Mouse (Mus musculus) thymus, adult 2 months (tissue): ENCODE results near the gene Rab40b. TPM values are rescaled to one million over a fixed set of nuclear protein-coding genes. Genes with fewer than 3 reads are reported as not detected.

ENCODE experiments used
- DNase-seq: peaks from one replicate; pipeline ENCODE4 v3.0.0; 2021
- H3K27ac ChIP-seq: fragments of 200-500 bp; 2 replicates; pipeline ENCODE4 v1.5.1; 2012; ENCODE audit warnings: low read length, control low read depth; ENCODE audit not compliant: control insufficient read depth, insufficient read depth
- H3K27me3 ChIP-seq: fragments of 200-500 bp; 2 replicates; pipeline ENCODE4 v1.6.1; 2012; ENCODE audit warnings: mild to moderate bottlenecking, low read length, moderate library complexity, mixed read lengths; ENCODE audit not compliant: control insufficient read depth, insufficient read depth
- H3K36me3 ChIP-seq: fragments of 200-500 bp; 2 replicates; pipeline ENCODE4 v1.6.1; 2012; ENCODE audit warnings: mild to moderate bottlenecking, low read length, moderate library complexity; ENCODE audit not compliant: control insufficient read depth, insufficient read depth
- H3K4me1 ChIP-seq: fragments of 200-500 bp; replicated peaks from 2 replicates; pipeline ENCODE4 v1.6.1; 2012; ENCODE audit warnings: low read length; ENCODE audit not compliant: control insufficient read depth, insufficient read depth
- H3K4me3 ChIP-seq: fragments of 200-500 bp; 2 replicates; pipeline ENCODE4 v1.5.1; 2012; ENCODE audit warnings: mild to moderate bottlenecking, low read length, control low read depth, moderate library complexity; ENCODE audit not compliant: control insufficient read depth, insufficient read depth
- CTCF ChIP-seq: fragments of 200-500 bp; IDR thresholded peaks from 2 replicates; pipeline ENCODE4 v1.5.1; 2012; ENCODE audit warnings: mild to moderate bottlenecking, control low read depth, low read length, moderate library complexity, borderline replicate concordance; ENCODE audit not compliant: control insufficient read depth, poor library complexity, insufficient read depth; ENCODE audit errors: extremely low read depth
- POLR2A ChIP-seq: fragments of 200-500 bp; IDR thresholded peaks from 2 replicates; pipeline ENCODE4 v1.6.1; 2012; ENCODE audit warnings: mild to moderate bottlenecking, low read length, control low read depth, moderate library complexity; ENCODE audit not compliant: control insufficient read depth, poor library complexity, insufficient read depth; ENCODE audit errors: extremely low read depth
- WGBS: fragments of 180-500 bp; shearing (Covaris S2); methylation state at CpG from one replicate; pipeline ENCODE4 v1.1.7; 2018; 5-methylcytosine and 5-hydroxymethylcytosine counted together
- polyA plus RNA-seq: library from polyadenylated mRNA; depleted of rRNA; stranded (reverse); fragments of >200 nt; gene quantifications from 2 replicates; pipeline ENCODE4 v1.2.3, GENCODE M21; 2012

Rab40b gene
- polyA plus RNA-seq, 1 experiment, result 0.57 TPM

DNA sequence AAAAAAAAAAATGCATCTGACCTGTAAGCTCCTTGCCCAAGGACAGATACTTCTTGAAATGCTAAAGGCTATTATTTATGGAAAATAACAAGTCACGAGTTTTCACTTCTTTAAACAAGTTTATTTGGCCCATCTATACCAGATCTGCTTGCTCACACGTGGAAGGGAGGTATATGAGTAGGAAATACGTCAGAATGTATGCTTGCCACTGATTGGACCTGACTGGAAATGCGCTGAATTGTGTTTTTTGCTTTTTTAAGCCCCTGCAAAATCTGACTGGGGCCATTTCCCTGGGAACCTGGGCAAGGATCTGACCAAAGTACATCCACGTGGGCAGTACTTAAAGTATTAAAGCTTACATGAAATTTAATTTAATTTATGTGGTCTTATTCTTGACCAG, 32.3 kb upstream of the Rab40b start:
- Histone ChIP-seq H3K4me1 (peaks cover 9% of the 10 kb centered on the region), H3K4me3 (no peak overlapping the region), H3K27ac (no peak overlapping the region), H3K36me3 (no peaks in the 10 kb centered on the region), H3K27me3 (no peaks in the 10 kb centered on the region)
- WGBS, result 71% methylated on average over 5 of the region's 5 CpGs
- no peak for DNase-seq
- TF ChIP-seq CTCF (no peak), POLR2A (no peak)

DNA sequence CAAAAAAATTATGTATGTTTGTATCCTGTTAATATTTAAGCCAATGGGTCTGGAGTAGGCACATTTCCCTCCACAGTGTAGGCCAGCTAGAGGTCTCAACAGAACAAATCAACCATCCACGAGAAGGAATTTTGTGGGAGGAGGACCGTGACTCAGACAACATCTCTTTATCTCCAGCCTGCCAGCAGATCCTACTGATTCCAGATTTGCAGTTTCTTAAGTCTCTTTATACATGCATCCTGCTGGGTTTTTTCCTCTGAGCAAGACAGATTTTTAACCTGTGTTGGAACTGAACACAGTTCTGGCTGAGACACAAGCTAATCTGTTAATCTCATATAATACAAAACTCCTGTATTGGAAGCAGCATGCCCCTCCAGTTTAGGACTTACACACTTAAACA, 30.9 kb upstream of the Rab40b start:
- Histone ChIP-seq H3K27ac (no peak overlapping the region), H3K4me1 (peaks cover 9% of the 10 kb centered on the region), H3K36me3 (no peaks in the 10 kb centered on the region), H3K27me3 (no peaks in the 10 kb centered on the region), H3K4me3 (no peak overlapping the region)
- DNase-seq, result no peak
- WGBS, result 90% methylated on average over 2 of the region's 2 CpGs
- no peak for TF ChIP-seq CTCF
- no peak for TF ChIP-seq POLR2A

DNA sequence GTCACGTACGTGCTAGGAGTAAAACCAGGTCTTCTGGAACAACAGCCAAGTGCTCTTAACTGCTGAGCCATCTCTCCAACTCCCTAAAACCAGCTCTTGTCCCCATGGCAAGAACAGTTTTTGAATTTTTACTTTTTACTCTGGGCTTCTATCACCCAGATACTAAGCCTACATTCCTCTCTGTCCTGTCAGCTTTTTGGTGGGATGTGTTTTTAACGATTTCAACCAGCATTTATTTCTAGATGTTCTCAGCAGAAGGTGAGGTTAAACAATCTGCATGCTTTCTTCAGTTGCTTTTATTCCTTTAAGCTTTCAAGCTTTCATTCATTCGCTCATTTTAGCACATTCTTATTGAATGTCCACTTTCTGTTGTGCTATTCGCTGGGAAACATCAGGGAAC, 29.9 kb upstream of the Rab40b start:
- Histone ChIP-seq H3K4me1 (peaks cover 9% of the 10 kb centered on the region), H3K27me3 (no peaks in the 10 kb centered on the region), H3K36me3 (no peaks in the 10 kb centered on the region), H3K4me3 (no peak overlapping the region), H3K27ac (no peak overlapping the region)
- 94% methylated on average over 5 of the region's 5 CpGs for WGBS
- TF ChIP-seq POLR2A (no peak), CTCF (no peak)
- DNase-seq, result no peak

DNA sequence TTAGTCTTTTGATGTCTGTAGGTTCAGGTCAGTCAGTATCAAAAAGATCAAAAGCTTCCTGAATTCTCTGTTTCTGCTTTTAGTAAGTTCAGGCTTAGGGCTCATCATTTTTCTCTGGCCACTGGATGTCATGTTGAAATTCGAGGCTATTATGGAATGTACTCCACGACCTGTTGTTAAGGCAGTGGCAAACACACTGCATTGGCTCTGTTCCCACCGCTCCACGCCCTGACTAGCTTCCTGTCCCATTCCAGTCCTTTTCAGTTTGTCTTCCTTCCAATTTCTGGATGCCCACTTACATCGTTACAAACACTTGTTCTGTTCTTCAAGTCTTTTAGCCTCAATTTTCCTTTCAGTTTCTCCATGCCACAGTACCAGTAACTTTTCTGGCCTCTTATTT, 27.3 kb upstream of the Rab40b start:
- no peaks in the 10 kb centered on the region for H3K36me3 ChIP-seq
- TF ChIP-seq CTCF (no peak), POLR2A (no peak)
- no peaks in the 10 kb centered on the region for H3K27me3 ChIP-seq
- no peak for DNase-seq
- no peaks in the 10 kb centered on the region for H3K4me1 ChIP-seq
- H3K27ac ChIP-seq, result no peak overlapping the region
- 76% methylated on average over 5 of the region's 5 CpGs for WGBS
- no peak overlapping the region for H3K4me3 ChIP-seq

DNA sequence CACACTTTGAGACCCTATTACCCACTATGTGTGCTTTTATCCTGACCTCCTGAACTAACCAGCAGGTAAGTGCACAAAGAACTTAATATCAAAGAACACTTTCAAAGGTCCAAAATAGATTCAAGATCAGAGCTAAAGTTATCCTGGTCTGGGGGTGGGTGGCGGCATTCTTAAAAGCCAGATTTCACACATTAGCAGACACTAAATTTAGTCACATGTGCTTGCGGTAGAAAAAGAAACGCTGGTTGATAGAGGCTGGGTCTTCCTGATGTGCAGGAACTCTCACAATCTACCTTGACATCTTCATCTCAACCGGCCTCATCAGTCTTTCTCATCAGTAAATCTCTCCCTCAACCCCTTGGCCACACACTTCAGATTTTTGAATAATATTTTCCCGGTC, 26.7 kb upstream of the Rab40b start:
- DNase-seq, result no peak
- 84% methylated on average over 5 of the region's 5 CpGs for WGBS
- Histone ChIP-seq H3K36me3 (no peaks in the 10 kb centered on the region), H3K27ac (no peak overlapping the region), H3K4me3 (no peak overlapping the region), H3K27me3 (no peaks in the 10 kb centered on the region), H3K4me1 (no peaks in the 10 kb centered on the region)
- no peak for TF ChIP-seq POLR2A
- TF ChIP-seq CTCF, result no peak

DNA sequence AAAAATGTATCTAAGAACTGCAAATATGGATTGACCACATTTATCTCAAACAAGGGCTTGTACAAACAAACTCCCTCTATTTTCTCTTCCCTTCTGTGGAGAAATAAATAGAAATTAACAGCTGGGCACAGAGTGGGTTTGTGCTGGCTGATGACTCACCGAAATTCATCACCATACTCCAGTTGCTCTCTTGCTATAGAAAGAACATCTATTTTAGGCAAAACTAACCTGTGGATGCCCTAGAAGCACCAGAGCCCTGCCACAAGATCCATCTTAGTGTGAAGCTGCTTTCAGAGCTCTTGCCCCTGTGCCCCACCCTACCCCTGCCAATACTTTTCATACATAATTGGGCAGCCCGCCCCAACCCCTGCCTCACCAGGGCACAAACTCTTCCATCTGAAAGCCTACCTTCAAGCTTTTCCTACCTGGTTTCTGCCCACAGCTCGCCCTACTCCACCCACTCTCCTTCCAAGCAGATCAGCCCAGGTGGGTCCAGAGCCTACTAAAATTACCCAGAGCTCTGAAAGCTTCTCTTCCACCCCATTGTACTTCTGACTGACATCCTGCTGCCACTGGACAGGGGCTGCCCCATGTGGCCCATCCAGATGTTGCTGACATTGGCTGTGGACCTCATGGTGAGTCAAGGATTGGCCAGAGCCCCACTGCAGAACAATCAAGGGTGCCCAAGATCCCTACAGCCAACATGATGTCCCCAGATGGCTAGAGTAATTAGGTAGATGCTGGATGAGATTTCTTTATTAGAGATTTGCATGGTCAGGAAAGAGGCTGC, 19.5 kb upstream of the Rab40b start:
- H3K4me3 ChIP-seq, result no peak overlapping the region
- H3K4me1 ChIP-seq, result no peaks in the 10 kb centered on the region
- no peak overlapping the region for H3K27ac ChIP-seq
- WGBS, result 87% methylated on average over 3 of the region's 3 CpGs
- DNase-seq, result no peak
- no peaks in the 10 kb centered on the region for H3K27me3 ChIP-seq
- H3K36me3 ChIP-seq, result no peaks in the 10 kb centered on the region
- TF ChIP-seq CTCF, result no peak

DNA sequence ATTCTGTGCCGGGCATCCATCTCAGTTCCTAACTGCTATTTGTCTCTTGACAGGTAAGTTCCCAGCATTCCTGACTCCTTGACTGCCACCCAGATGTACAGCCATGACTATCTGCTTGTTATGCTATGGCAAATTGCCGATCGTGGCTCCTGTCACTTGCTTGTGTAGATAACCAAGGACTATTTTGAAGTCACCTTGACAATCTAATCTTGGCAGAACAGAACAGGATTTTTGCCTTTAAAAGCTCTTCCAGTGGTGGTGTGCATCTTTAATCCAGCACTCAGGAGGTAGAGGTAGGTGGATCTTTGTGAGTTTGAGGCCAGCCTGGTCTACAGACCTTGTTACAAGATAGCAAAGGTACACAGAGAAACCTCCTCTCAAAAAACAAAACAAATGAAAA, 4.4 kb upstream of the Rab40b start:
- WGBS, result 90% methylated on average over 3 of the region's 3 CpGs
- Histone ChIP-seq H3K36me3 (no peaks in the 10 kb centered on the region), H3K4me3 (no peak overlapping the region), H3K27me3 (peaks cover 4% of the 10 kb centered on the region; the same call in 1 of the 2 replicates), H3K4me1 (peaks cover 11% of the 10 kb centered on the region; the same call in 1 of the 2 replicates), H3K27ac (no peak overlapping the region)
- TF ChIP-seq POLR2A, result no peak
- TF ChIP-seq CTCF, result no peak
- DNase-seq, result no peak
